Mouse (Mus musculus): ENCODE data around the gene Dip2b. TPM values are rescaled to one million over a fixed set of nuclear protein-coding genes. Genes with fewer than 3 reads are reported as not detected.

Dip2b gene
- polyA plus RNA-seq, 1 experiment from 2014 or later, result 25.8 TPM

DNA sequence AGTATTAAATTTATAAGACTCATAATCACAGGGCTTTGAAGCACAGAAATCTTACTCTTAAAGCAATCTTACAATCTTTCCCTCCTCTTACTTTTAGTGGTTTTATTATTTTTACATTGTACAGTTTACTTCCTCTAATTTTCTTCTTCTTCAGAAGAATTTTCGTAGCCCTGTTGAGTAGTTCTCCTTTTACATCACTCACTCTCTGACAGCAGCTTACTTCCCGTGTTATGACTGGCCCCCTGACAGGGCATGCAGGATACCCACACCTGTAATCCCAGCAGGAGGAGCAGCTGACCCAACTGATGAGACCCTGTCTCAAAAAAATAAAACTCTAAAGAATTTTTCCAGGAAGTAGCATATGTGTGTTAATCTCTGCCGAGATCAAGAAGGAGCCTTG, 114.6 kb downstream of the Dip2b start:
- 91% methylated on average over 3 of the region's 3 CpGs for whole genome bisulfite sequencing
- Histone ChIP-seq H3K27me3 (no peaks in the 10 kb centered on the region), H3K9me3 (no peaks in the 10 kb centered on the region), H3K9ac (no peak overlapping the region), H3K27ac (no peak overlapping the region), H3K4me2 (no peak overlapping the region), H3K4me1 (0 out of 2 replicates have a peak, but pooled peaks cover 3% of the 10 kb centered on the region), H3K4me3 (replicated peaks) (no peak overlapping the region), H3K36me3 (replicated peaks) (peaks cover 51% of the 10 kb centered on the region)
- ATAC-seq (ENCODE audit: low FRiP score), result no peak

DNA sequence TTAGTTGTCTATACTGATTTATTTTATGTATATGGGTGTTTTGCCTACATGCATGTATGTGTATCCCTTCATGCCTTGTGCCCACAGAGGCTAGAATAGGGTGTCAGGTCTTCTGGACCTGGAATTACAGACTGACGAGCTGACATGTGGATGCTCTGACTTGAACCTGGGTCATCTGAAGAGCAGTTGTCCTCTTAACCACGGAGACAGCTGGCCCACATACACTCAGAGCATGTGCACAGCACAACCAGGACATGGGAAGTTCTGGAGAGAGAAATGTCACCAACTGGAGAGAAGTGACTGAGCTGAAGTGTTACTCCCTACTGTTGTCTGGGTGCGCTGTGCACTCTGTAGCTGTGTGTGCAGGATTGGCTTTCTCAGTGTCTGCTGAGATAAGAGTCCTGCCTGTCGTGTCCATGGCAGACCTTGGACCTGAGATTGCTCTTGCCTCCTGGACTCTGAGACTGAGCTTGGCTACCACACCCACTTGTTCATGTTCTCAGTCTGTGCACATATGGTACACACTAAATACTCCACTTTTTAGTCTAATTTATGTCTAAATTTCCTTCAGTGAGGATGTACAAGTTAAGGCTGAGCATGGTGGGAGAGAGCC, 117.7 kb downstream of the Dip2b start:
- H3K9ac ChIP-seq, result no peak overlapping the region
- no peaks in the 10 kb centered on the region for H3K27me3 ChIP-seq
- no peaks in the 10 kb centered on the region for H3K9me3 ChIP-seq
- no peak overlapping the region for H3K4me3 ChIP-seq (replicated peaks)
- 90% methylated on average over 4 of the region's 4 CpGs for WGBS
- peaks cover 68% of the 10 kb centered on the region for H3K36me3 ChIP-seq (replicated peaks)
- no peak for ATAC-seq (ENCODE audit: low FRiP score)
- no peaks in the 10 kb centered on the region for H3K4me1 ChIP-seq
- no peak overlapping the region for H3K27ac ChIP-seq
- no peak overlapping the region for H3K4me2 ChIP-seq

DNA sequence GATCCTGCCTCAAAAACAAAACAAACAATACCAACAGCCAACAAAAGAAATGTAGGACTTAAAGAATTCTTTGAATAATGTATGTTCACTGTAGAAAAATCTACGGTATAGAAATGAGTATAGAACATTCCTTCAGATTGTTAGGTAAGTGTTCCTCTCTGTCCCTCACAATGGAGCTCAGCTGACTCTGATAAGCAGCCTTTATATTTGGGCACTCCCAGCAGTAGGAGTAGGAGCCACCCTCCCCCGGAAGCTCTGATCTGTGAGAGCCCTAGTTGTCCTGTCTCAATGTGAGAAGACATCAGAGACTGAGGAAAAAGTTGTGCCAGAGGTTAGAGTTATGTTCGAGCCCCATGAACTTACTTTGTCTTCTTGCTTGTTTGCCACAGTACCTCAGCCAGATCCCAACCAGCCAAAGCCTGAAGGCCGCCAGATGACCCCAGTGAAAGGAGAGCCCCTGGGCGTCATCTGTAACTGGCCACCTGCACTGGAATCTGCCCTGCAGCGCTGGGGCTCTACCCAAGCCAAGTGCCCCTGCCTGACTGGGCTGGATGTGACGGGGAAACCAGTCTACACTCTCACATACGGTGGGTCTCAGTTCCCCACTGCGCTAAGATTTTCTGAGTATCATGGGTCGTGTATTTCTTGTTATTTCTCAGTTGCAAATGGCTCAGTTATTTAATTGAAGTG, 118.5 kb downstream of the Dip2b start:
- 89% methylated on average over 10 of the region's 10 CpGs for WGBS
- peaks cover 66% of the 10 kb centered on the region for H3K36me3 ChIP-seq (replicated peaks)

DNA sequence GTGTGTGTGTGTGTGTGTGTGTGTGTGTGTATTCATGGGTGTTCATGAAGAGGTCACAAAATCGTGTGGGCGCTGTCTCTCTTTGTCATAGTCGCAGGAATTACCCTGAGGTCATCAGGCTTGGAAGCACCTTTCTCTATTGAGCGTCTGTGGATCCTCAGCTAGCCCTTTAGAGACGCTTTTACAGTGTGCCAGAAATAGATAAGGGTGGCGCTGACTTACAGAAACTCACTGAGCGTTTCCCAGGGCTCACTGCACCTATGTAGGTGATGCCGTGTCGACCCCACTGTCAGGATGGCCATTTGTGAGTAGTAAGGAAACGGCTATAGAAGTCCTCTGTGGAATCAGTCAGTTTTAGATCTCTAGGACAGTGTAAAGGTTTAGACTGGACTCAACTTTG, 120.5 kb downstream of the Dip2b start:
- H3K36me3 ChIP-seq (replicated peaks), result peaks cover 82% of the 10 kb centered on the region
- ATAC-seq (ENCODE audit: low FRiP score), result no peak

More for the DNA sequence above, 118.5 kb downstream of the Dip2b start:
- Histone ChIP-seq H3K4me2 (no peak overlapping the region), H3K9ac (no peak overlapping the region), H3K9me3 (no peaks in the 10 kb centered on the region), H3K4me1 (no peaks in the 10 kb centered on the region), H3K4me3 (replicated peaks) (no peak overlapping the region), H3K27ac (no peak overlapping the region), H3K27me3 (no peaks in the 10 kb centered on the region)
- ATAC-seq (ENCODE audit: low FRiP score), result no peak

DNA sequence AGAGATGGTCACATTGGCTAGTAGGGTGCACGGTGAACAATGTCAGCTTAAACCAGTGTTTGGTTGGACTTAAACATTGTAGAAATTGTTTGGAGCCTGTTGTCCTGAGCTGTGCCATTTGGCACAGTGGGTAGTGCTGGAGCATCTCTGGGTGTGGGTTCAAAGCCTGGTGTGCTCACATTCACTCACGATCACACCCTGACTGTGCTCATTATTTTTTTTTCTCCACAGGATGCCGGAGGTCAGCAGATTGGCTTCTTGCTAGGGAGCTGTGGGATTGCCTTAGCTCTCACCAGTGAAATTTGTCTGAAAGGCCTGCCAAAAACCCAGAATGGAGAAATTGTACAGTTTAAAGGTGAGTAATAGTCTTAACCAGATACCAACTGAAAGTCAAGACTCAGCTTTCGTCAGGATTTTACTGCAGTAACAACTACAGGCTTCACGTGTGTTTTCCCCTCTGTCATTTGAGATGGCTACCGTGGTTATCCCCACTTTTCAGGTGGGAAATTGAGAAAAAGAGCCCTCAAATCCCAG, 123.3 kb downstream of the Dip2b start:
- H3K27ac ChIP-seq, result no peak overlapping the region
- WGBS, result 93% methylated on average over 6 of the region's 6 CpGs
- no peak overlapping the region for H3K4me2 ChIP-seq
- peaks cover 65% of the 10 kb centered on the region for H3K36me3 ChIP-seq (replicated peaks)
- no peaks in the 10 kb centered on the region for H3K4me1 ChIP-seq
- H3K27me3 ChIP-seq, result no peaks in the 10 kb centered on the region
- ATAC-seq (ENCODE audit: low FRiP score), result no peak
- no peak overlapping the region for H3K9ac ChIP-seq
- no peaks in the 10 kb centered on the region for H3K9me3 ChIP-seq
- H3K4me3 ChIP-seq (replicated peaks), result no peak overlapping the region

More for the DNA sequence above, 120.5 kb downstream of the Dip2b start:
- Histone ChIP-seq H3K27ac (no peak overlapping the region), H3K4me1 (no peaks in the 10 kb centered on the region), H3K4me2 (no peak overlapping the region), H3K27me3 (no peaks in the 10 kb centered on the region), H3K4me3 (replicated peaks) (no peak overlapping the region), H3K9me3 (no peaks in the 10 kb centered on the region), H3K9ac (no peak overlapping the region)
- 93% methylated on average over 10 of the region's 10 CpGs for WGBS

DNA sequence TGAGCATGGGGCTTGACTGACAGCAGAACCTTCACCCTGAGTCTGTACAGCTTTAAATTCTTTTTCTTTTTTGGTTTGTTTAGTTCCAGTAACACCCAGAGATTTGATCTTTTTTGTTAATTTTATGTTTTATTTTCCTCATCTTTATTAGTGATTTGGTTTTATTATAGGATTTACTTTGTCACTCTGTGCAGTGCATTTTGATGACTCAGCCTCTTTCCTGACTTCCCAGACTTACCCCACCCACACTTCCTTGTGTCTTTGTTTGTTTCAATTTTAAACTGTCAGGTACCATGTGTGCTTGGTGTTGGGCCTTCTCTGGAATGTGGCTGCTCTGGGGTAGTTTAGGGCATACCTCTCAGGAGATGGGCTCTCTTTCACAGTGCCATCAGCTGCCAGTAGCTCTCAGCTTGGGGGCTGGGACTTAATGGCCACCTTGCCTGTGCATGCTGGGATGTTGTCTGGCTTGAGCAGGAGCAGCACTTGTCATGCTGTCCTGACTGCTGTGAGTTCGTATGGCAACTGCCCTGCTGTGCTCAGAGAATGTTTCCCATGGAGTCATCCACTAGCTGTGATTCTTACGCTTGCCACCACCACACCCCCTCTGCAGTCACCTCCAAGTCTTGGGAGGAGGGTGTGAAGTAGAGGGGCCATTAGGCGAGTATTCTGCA, 125.1 kb downstream of the Dip2b start:
- Histone ChIP-seq H3K9me3 (no peaks in the 10 kb centered on the region), H3K4me2 (no peak overlapping the region), H3K4me3 (replicated peaks) (no peak overlapping the region), H3K9ac (no peak overlapping the region), H3K4me1 (no peaks in the 10 kb centered on the region), H3K27ac (no peak overlapping the region), H3K36me3 (replicated peaks) (peaks cover 62% of the 10 kb centered on the region), H3K27me3 (no peaks in the 10 kb centered on the region)
- WGBS, result 78% methylated on average over 3 of the region's 3 CpGs
- no peak for ATAC-seq (ENCODE audit: low FRiP score)

DNA sequence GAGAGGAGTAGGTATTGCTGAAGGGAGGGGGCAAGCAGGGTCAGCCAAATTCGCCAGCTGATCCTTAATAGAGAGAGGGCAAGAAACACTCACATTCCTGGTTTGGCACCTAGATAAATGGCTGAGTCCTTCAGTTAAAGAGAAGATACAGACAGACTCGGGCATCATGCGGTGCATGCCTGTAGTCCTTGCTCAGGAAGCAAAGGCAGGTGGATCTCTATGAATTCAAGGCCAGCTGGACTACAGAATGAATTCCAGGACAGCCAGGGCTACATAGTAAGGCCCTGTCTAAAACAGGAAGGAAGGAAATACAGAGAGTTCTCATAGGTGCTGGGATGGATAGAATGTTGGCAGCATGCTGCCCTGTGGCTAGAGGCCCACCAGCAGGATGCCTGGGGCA, 128.0 kb downstream of the Dip2b start:
- Histone ChIP-seq H3K4me3 (replicated peaks) (no peak overlapping the region), H3K4me2 (no peak overlapping the region), H3K27me3 (no peaks in the 10 kb centered on the region), H3K27ac (no peak overlapping the region), H3K36me3 (replicated peaks) (peaks cover 65% of the 10 kb centered on the region), H3K9ac (no peak overlapping the region), H3K4me1 (no peaks in the 10 kb centered on the region), H3K9me3 (no peaks in the 10 kb centered on the region)
- no peak for ATAC-seq (ENCODE audit: low FRiP score)
- 90% methylated on average over 3 of the region's 3 CpGs for WGBS

DNA sequence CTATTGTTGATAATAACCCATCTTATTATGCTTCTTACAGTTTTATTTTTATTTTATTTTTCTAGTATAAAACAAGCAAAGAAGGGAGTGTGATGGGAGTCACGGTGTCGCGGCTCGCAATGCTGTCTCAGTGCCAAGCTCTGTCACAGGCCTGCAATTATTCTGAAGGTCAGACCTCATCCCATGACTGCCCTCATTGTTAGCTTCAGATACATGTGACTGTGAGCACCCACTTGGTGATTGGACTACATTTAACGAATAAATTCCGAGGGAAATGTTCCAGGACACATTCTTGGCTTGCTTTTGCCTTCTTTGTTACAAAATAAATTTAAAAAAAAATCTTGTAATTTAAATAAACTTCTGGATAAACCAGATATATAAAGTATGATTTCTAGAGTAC, 129.3 kb downstream of the Dip2b start:
- no peak for ATAC-seq (ENCODE audit: low FRiP score)

DNA sequence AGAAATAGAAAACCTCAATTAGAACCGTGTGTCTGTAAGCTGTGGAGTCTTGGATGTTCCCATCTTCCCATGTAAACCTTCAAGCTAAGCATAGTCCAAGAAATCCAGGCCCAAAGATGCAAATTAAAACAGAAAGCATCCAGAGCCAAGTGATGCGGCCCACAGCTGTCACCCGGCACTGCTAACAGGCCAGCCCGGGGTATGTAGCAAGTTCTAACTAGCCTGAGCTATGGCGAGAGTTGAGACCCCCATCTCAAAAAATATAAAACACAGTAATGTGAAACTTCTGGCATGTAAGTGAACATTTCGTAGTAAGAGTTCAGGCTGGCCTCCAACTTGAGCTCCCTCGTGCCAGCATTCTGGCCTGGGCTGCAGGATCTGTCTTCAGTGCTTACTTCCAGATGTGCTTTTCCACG, 129.7 kb downstream of the Dip2b start:
- Histone ChIP-seq H3K4me3 (replicated peaks) (no peak overlapping the region), H3K4me2 (no peak overlapping the region), H3K9me3 (no peaks in the 10 kb centered on the region), H3K27me3 (no peaks in the 10 kb centered on the region), H3K36me3 (replicated peaks) (peaks cover 66% of the 10 kb centered on the region), H3K27ac (no peak overlapping the region), H3K4me1 (no peaks in the 10 kb centered on the region), H3K9ac (no peak overlapping the region)
- no peak for ATAC-seq (ENCODE audit: low FRiP score)
- WGBS, result 90% methylated on average over 8 of the region's 8 CpGs

More for the DNA sequence above, 129.3 kb downstream of the Dip2b start:
- Histone ChIP-seq H3K27ac (no peak overlapping the region), H3K9me3 (no peaks in the 10 kb centered on the region), H3K9ac (no peak overlapping the region), H3K4me1 (no peaks in the 10 kb centered on the region), H3K36me3 (replicated peaks) (peaks cover 66% of the 10 kb centered on the region), H3K27me3 (no peaks in the 10 kb centered on the region), H3K4me3 (replicated peaks) (no peak overlapping the region), H3K4me2 (no peak overlapping the region)
- WGBS, result 88% methylated on average over 6 of the region's 6 CpGs

DNA sequence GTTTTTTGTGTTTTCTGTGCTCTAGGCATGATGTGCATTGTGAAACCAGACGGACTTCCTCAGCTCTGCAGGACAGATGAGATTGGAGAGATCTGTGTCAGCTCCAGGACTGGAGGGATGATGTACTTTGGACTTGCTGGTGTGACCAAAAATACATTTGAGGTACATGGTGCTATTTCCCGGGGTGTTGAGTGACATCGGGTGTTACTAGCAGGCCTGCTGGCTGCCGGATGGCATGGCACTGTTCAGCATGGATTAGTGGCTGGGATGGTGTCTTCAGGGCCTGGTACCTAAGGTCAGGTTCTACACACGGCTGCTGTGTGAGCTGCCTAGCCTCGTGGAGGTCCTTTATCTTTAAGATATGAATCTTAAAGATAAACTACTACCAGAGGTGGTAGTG, 136.7 kb downstream of the Dip2b start:
- H3K9me3 ChIP-seq, result no peaks in the 10 kb centered on the region
- H3K4me2 ChIP-seq, result no peak overlapping the region
- no peak overlapping the region for H3K4me3 ChIP-seq (replicated peaks)
- H3K36me3 ChIP-seq (replicated peaks), result peaks cover 85% of the 10 kb centered on the region
- H3K27me3 ChIP-seq, result no peaks in the 10 kb centered on the region
- ATAC-seq (ENCODE audit: low FRiP score), result no peak
- H3K9ac ChIP-seq, result no peak overlapping the region
- 91% methylated on average over 6 of the region's 6 CpGs for WGBS
- no peaks in the 10 kb centered on the region for H3K4me1 ChIP-seq
- H3K27ac ChIP-seq, result no peak overlapping the region

DNA sequence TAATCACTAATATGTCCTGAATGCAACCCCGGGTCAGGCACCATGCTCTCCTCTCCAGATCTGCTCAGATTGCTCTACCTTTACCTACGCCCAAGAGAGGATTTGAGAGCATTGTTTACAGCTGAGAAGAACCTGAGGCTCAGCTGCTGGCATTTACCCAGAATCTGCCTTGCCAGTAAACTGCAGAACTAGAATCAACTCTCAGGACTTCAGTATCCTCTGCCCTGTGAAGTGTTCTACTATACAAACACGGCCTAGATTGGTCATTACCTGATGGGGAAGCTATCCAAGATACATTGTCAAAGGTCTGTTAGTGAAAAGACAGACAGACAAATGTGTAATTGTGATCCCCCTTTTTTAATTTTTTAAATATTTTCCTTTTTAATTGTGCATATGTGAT, 138.7 kb downstream of the Dip2b start:
- Histone ChIP-seq H3K4me1 (no peaks in the 10 kb centered on the region), H3K36me3 (replicated peaks) (peaks cover 83% of the 10 kb centered on the region), H3K27me3 (no peaks in the 10 kb centered on the region), H3K27ac (no peak overlapping the region), H3K4me2 (no peak overlapping the region), H3K4me3 (replicated peaks) (no peak overlapping the region), H3K9ac (no peak overlapping the region), H3K9me3 (no peaks in the 10 kb centered on the region)
- over 99% methylated on average over 3 of the region's 3 CpGs for WGBS
- no peak for ATAC-seq (ENCODE audit: low FRiP score)

DNA sequence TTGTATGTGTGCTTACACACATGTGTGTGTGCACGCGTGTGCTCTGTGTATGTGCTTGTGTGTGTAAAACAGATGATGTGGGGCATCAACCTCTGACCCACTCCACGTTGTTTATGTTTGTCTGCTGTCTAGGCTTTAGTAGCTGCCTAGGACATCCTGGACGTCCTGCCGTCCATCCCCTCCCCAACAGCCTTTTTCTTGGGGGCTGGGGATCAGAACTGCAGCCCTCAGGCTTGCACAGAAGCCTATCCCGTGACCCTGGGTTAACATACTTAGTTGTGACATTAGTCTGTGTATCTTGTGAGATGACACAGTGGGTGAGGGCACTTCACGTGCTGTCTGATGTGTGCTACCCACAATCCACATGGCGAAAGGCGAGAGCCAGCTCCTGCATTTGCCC, 139.1 kb downstream of the Dip2b start:
- Histone ChIP-seq H3K4me2 (no peak overlapping the region), H3K27me3 (no peaks in the 10 kb centered on the region), H3K9ac (no peak overlapping the region), H3K27ac (no peak overlapping the region), H3K36me3 (replicated peaks) (peaks cover 84% of the 10 kb centered on the region), H3K9me3 (no peaks in the 10 kb centered on the region), H3K4me1 (no peaks in the 10 kb centered on the region), H3K4me3 (replicated peaks) (no peak overlapping the region)
- no peak for ATAC-seq (ENCODE audit: low FRiP score)
- 87% methylated on average over 9 of the region's 9 CpGs for WGBS

Measured in forebrain, embryonic 12.5 days (tissue).